Mouse (Mus musculus) forelimb bud, embryonic 11.5 days (tissue): ENCODE results near the gene Sirt1.

ENCODE experiments used
- DNase-seq: peaks from one replicate; pipeline ENCODE4 v3.0.0-alpha.2; 2012; ENCODE audit warnings: low read depth, low spot score

Sirt1 gene

GRCm38 (mm10) chr10:63336901-63337300 is 44.6 kb downstream of the Sirt1 start:
- DNase-seq, result peak; percentile 8

GRCm38 (mm10) chr10:63327091-63327490 is 54.4 kb downstream of the Sirt1 start:
- no peak for DNase-seq

- DNase-seq, result no peak
Observed at GRCm38 (mm10) chr10:63313726-63314125, 67.8 kb downstream of the Sirt1 start.

GRCm38 (mm10) chr10:63308582-63309366 is 72.7 kb downstream of the Sirt1 start:
- DNase-seq, result peak; percentile 72

- DNase-seq, result no peak
Observed at GRCm38 (mm10) chr10:63302356-63302755, 79.1 kb downstream of the Sirt1 start.

- DNase-seq, result no peak
Observed at GRCm38 (mm10) chr10:63282846-63283245, 98.7 kb downstream of the Sirt1 start.

GRCm38 (mm10) chr10:63282417-63282816 is 99.1 kb downstream of the Sirt1 start:
- DNase-seq, result no peak

GRCm38 (mm10) chr10:63279851-63280250 is 101.7 kb downstream of the Sirt1 start:
- DNase-seq, result no peak

- no peak for DNase-seq
Observed at GRCm38 (mm10) chr10:63277010-63277409, 104.5 kb downstream of the Sirt1 start.

GRCm38 (mm10) chr10:63272868-63273267 is 108.6 kb downstream of the Sirt1 start:
- no peak for DNase-seq

- no peak for DNase-seq
Observed at GRCm38 (mm10) chr10:63272401-63272800, 109.1 kb downstream of the Sirt1 start.
